Mouse (Mus musculus): ENCODE data around the gene Taar9.

DNA sequence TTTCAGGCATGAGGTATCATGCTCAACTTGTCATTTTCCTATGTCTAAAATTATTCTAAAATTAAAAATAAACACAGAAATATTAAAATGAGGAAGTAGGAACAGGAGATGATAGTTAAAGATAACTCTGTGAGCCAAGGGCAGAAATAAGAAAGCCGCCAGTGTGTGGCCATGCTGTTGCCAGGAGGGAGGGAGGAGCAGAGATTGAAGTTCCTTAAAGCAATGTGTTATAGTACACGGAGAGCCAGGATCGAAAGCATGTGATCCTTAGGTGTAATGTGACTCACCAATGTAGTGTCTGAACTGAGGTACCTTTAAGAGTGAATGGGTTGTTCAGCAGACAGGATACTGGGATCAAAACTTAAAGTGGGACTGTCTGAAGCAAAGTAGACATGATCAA lies 33.4 kb upstream of the Taar9 start:
- TF ChIP-seq CTCF (conservative IDR thresholded peaks at IDR 0.05; ENCODE audit: low read length) (no peak), NANOG (IDR thresholded peaks at IDR 0.05; ENCODE audit: borderline replicate concordance, low read length) (no peak), POU5F1 (IDR thresholded peaks at IDR 0.05; ENCODE audit: borderline replicate concordance, low read length) (no peak)

All from E14TG2a.4 (cell line).